Mouse (Mus musculus) granulocyte monocyte progenitor cell, adult 5-6 weeks (primary cell): Measurements from ENCODE around the gene Krt31. TPM values are rescaled to one million over a fixed set of nuclear protein-coding genes. Genes with fewer than 3 reads are reported as not detected.

Experiments
- ATAC-seq: replicated peaks from 2 replicates; pipeline ENCODE4 v1.8.0; 2016; ENCODE audit warnings: mild to moderate bottlenecking, moderate TSS enrichment, inconsistent platforms; ENCODE audit not compliant: poor library complexity, severe bottlenecking
- total RNA-seq, 2 experiments: library from RNA; stranded (forward) in 1 of 2; stranded (reverse) in 1 of 2; fragments of 200-712, 200-1000 nt in 1 of 2; fragments of >200 nt in 1 of 2; fragmentation: Nextera tagmentation in 1 of 2; gene quantifications; 2 replicates each; pipeline ENCODE4 v1.2.3; 2014 to 2017

Krt31 gene
- total RNA-seq (2014; fragmentation: Nextera tagmentation) (not detected in 2 replicates), total RNA-seq (2017) (not detected in 2 replicates)

DNA sequence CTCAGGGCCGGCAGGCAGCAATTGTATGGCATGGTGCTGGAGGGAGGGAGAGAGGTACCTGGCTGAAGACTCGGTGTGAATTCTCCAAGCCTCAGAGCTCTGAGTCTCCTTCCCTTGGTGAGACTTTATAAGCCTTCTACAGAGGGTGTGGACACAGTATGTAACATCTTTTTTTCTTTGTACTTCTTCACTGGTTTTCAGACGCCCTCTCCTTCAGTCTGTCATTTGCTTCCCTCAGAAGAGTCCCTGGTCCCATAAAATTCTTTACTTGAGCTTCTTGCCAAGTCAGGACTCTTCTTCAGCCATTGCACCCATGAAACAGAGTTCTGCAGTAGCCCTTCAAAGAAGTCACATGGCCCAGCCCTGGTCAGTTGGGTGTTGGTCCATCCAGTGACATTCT is at the start of gene Krt31:
Krt31 (minus strand) TSS at position 101 of the 400 bp plus-strand sequence.
- no peak for ATAC-seq

- ATAC-seq: no peak
Measured at GRCm38 (mm10) chr11:100097819-100098218, 47.5 kb upstream of the Krt31 start.

DNA sequence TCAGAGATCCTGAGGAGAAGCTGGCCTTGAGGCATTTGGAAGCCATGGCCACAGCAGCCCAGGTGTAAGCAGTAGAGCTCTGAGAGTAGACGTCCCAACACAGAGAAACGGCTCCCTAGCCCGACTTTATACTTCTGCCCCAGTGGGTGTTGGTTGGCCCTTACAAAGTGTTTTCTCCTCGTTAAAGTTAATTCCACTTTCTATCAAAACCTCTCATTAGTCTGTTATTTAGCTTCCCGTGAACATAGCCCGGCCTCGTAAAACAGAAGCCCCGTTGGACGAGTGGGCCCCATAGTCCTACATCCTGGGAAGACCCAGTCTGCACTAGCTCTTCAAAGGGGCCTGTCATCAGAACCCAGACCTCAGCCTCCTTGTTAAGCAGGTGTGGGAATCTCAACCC is 45.8 kb upstream of the Krt31 start, which contains the start of gene Krt35:
Krt35 (minus strand) TSS at position 101 of the 400 bp plus-strand sequence.
- ATAC-seq: no peak

DNA sequence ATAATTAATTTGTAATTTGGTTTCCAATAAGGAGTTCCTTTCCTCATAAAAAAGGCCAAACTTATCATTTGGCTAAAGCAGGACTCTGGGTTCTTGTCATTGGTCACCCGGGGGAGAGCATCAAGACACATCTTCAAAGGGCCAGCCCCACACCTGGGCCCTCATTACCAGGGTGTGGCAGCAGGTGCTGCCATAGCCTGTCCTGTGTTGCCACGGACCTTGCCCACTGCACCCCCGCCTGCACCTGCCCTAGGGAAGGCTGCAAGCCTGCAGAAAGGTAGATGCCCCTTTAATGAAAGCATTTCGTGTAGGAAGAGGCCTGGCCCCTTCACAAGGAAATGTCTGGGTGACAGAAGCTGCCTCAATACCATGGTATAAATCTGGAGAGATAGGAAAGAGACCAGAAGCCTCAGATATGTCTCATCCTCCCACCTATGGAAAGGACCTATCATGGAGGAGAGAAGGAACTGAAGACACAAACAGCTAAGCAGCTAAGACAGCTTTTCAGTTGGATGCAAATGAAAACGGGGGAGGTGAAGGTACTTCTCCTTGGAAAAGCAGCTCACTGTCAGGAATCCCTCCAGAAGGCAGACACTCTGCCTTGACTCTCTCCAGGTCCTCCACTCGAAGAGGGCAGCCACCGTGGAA is 38.2 kb upstream of the Krt31 start:
- no peak for ATAC-seq

GRCm38 (mm10) chr11:100087861-100088260 is 37.5 kb upstream of the Krt31 start, which contains the start of gene Krt32:
Krt32 (minus strand) TSS chr11:100088226.
- no peak for ATAC-seq

DNA sequence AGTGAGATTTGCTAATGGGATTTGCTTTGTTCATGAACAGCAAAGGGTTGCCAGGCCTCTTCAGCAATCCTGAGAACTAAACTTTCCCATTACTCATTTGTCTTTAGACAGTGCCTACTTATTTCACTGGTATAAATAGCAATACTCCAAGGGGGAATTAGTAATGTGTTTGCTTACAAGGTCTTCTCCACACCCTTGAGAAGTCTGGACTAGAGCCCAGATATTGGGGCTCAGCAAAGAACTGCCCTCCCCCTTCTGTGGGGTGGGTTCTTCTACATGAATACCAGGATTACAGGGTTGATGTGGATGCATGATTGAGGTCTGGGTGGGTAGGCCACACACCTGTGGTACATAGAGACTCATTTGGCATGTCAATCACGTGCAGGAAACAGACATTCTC is 23.5 kb upstream of the Krt31 start:
- no peak for ATAC-seq

DNA sequence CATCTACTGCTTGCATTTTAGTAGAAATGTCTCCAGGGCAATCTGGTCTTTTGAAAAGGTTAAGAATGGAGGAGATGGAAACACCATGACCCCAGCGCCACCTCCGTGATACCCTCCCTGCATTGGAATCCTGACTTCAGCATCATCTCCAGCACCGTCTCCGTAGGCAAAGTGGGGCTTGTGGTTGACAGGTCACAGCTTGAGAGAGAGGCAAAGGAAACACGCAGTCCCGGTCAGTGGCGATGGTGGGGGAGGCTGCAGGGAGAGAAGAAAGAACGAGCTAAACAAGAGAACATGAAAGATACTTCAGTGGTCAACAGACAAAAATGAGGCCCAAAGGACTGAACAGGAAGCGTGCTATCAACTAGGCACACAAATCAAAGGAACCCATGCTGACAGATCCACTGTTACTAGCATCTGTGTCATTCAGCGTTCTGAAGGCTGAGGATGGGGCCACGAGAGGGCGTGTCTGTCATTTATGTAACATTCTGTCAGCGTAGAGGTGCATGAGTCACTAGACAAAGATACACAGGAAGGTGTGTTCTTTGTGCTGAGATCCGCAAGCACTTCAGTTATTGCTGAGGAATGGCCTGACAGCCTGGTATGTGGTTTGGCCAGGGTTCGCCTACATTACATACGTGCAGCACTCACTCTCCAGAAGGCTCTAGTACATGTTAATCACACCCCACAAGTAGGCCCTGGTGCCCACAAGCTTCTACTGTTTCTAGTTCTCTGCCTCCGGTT is 17.1 kb upstream of the Krt31 start:
- ATAC-seq: no peak

GRCm38 (mm10) chr11:100066236-100067010 is 16.1 kb upstream of the Krt31 start:
- ATAC-seq: no peak

DNA sequence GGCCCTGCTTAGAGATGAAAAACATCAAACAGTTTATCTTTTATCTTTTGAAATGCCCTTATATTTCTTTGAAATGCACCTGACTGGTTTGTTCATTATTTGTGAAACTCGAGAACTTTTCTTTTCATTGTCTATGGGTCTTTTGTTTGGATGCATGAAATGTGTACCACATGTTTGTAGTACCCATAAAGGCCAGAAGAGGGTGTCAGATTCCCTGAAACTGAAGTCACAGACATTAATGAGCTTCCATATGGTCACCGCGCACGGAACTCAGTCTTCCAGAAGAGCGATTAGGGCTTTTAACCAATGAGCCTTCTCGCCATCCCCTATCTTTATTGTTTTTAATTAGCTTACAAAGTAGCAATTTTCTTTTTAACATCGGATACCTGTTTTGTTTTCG is 8.5 kb upstream of the Krt31 start:
- no peak for ATAC-seq

GRCm38 (mm10) chr11:100055686-100056655 is 5.6 kb upstream of the Krt31 start:
- ATAC-seq: no peak

GRCm38 (mm10) chr11:100047193-100047592 is 3.2 kb downstream of the Krt31 start:
- no peak for ATAC-seq

DNA sequence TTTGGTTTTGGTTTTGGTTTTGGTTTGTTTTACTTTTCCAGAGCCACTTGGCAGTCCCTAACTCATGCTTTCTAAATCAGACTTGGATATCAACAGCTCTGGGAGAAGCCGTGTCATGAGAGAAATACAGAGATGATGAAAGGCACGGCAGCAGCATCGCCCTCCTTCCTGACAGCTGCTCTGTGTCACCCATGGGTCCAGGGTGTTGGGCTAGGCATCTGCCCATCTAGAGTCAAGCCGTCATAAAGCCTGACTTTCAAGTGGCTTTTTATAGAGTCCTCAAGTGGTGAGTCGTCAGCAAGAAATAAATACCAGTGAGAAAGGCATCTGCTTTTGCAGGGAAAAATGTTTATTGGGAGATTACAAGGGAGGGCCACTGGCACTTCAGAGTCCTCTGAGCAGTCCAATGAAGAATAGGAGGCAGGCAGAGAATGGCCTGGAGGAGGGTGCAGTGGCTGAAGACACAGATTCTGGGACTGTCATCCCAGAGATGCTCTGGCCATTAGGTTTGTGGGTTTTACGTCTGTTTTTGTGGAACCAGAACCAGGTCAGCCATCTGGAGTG is 4.0 kb downstream of the Krt31 start:
- ATAC-seq: no peak

DNA sequence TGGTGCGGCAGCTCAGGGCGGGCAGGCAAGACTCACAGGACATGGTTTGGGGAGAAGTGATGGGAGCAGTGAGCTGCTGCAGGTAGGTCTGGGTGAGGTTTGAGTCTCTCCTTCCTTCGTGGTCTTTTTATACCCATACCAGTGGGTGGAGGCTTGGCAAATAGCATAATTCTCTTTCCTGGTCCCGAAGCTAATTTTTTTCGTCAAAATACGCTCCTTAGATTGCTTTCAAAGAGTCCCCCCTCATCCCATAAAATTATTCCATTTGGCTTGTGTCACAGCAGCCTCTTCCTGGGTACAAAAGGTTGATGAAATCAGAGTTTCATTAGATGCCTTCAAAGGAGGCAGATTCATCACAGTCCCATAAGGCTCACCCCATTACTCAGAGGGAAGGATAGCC is 8.9 kb downstream of the Krt31 start, which contains the start of gene Krt34:
Krt34 (minus strand) TSS at position 101 of the 400 bp plus-strand sequence.
- ATAC-seq: no peak

DNA sequence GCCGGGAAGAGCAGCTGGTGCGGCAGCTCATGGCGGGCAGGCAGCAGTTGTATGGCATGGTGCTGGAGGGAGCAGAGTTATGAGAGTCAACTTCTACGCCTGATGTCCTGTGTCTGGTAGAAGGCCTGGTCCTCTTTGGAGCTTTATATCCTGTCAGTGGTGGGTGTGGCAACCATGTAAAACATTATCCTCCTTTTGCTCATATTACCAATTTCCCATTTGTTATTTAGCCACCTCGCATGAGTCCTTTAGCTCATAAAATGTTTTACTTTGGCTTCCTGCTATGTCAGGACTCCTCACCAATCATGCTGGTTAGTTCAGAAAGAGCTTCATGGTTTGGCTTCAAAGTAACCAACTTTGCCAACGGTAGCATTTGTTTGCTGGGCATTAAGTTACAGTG is 20.6 kb downstream of the Krt31 start, which contains the start of gene Krt33b:
Krt33b (minus strand) TSS at position 101 of the 400 bp plus-strand sequence.
- no peak for ATAC-seq

- ATAC-seq: no peak
Measured at GRCm38 (mm10) chr11:100021438-100021837, 28.9 kb downstream of the Krt31 start.

DNA sequence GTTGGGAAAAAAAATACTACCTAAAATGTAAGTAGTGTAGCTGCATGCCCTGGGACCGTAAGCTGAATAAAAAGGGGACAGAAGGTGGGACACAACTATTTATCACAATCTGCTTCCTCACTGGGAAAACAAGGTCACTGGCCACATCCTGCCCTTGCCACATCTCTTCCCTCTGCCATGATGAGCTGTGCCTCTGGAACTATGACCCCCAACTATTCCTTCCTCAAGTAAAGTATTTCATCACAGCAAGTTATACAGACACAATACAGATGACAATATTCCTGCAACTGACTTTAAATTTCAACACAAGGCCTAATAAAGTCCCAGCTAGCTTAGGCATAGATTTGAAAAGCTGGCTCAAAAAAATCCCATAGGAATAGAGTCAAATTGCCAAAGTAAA is 30.9 kb downstream of the Krt31 start:
- ATAC-seq: no peak

DNA sequence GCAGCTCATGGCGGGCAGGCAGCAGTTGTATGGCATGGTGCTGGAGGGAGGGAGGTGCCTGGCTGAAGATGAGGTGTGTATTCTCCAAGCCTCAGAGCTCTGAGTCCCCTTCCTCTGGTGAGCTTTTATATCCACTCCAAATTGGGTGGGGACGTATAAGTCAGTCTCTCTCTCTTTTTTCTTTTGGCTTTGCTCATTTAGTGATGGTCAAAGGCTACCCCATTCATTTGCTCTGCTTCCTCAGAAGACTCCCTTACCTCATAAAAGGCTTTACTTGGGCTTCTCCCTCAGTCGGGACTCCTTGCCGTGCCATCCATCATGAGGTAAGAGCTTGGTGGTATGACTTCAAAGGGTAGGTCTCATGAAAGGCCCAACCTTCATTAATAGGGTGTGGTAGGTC is 34.2 kb downstream of the Krt31 start, which contains the start of gene Krt33a:
Krt33a (minus strand) TSS at position 101 of the 400 bp plus-strand sequence.
- ATAC-seq: no peak

DNA sequence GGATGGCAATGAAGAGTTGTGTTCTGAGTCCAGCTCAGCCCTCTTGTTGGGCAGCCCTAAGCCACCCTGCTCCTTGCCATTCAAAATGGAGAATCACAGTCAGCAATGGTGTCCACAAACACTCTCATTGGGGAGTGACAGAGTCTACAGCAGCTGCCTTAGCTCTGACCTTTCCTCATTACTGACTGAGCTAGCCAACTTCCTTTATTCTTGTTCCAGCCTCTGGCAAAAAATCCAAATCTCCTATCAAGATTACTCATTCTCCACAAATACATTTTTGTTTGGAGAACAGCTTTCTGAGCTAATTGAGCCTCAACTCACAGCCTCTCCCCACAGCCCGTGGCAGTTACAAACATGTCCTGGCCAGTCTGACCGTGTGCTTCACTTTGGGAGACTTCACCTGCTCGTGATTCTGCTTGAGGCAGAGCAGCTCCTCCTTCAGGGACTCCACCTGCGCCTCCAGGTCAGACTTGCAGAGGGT is 36.6 kb downstream of the Krt31 start:
- no peak for ATAC-seq

GRCm38 (mm10) chr11:100010682-100011081 is 39.7 kb downstream of the Krt31 start:
- no peak for ATAC-seq
